8 mouse cellular contexts compared by ENCODE assay signal in the genomic region with DNA sequence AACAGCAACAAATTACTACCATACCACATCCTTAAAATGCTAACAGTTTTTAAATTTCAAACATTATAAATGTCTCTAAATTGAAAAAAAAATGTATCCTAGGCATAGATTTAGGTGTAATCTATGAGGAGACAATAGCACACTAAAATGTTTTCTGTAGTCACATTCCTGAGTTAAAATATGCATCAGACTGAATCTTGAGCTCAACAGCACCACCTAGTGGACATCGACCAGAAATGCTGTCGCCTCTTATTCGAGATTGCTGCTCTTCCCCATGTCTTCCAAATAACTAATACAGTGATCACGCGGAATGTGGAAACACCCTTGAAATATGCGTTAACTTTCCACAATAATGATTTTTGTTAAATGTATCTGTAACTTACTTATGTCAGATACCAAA. TPM values are rescaled to one million over a fixed set of nuclear protein-coding genes. Genes with fewer than 3 reads are reported as not detected.
DNase-seq lines count a peak whose midpoint lies in the region; ATAC-seq and TF ChIP-seq lines count a peak whose summit lies in the region.

No protein-coding gene starts in this region.

- H3K4me1 ChIP-seq in midbrain, embryonic 10.5 days: no peaks in the 10 kb centered on the region
- H3K4me1 ChIP-seq in midbrain, embryonic 16.5 days (ENCODE audit: control insufficient read depth, insufficient read depth, low read length): no peaks in the 10 kb centered on the region
- no peaks in the 10 kb centered on the region for H3K4me1 ChIP-seq in forebrain, embryonic 14.5 days (ENCODE audit: control insufficient read depth, insufficient read depth, low read length)

- H3K36me3 ChIP-seq in midbrain, embryonic 10.5 days: no peaks in the 10 kb centered on the region
- no peaks in the 10 kb centered on the region for H3K36me3 ChIP-seq in midbrain, embryonic 16.5 days (ENCODE audit: control insufficient read depth, insufficient read depth, low read length)
- H3K36me3 ChIP-seq in forebrain, embryonic 14.5 days (ENCODE audit: control insufficient read depth, insufficient read depth, low read length): no peaks in the 10 kb centered on the region
- H3K36me3 ChIP-seq in myocyte (ENCODE audit: control insufficient read depth, insufficient read depth): no peaks in the 10 kb centered on the region

- no peak overlapping the region for H3ac ChIP-seq in myocyte (ENCODE audit: control insufficient read depth, insufficient read length)

- H3K9me3 ChIP-seq in midbrain, embryonic 10.5 days (replicated peaks): no peaks in the 10 kb centered on the region
- H3K9me3 ChIP-seq in midbrain, embryonic 16.5 days (replicated peaks; ENCODE audit: control insufficient read depth, low read length, poor library complexity, severe bottlenecking): no peaks in the 10 kb centered on the region
- no peaks in the 10 kb centered on the region for H3K9me3 ChIP-seq in forebrain, embryonic 14.5 days (replicated peaks; ENCODE audit: control insufficient read depth, low read length)

- H3K9ac ChIP-seq in midbrain, embryonic 16.5 days (ENCODE audit: low read depth, low read length): no peak overlapping the region
- H3K9ac ChIP-seq in forebrain, embryonic 14.5 days (ENCODE audit: low read length): no peak overlapping the region

- no peak for ATAC-seq in midbrain, embryonic 16.5 days
- ATAC-seq in forebrain, embryonic 14.5 days: peak; percentile 55; the same call in 1 of the 2 replicates

- peaks cover 12% of the 10 kb centered on the region for H3K27me3 ChIP-seq in midbrain, embryonic 10.5 days (ENCODE audit: low read depth, poor library complexity, severe bottlenecking)
- H3K27me3 ChIP-seq in midbrain, embryonic 16.5 days (ENCODE audit: control insufficient read depth, insufficient read depth, low read depth, low read length): no peaks in the 10 kb centered on the region
- no peaks in the 10 kb centered on the region for H3K27me3 ChIP-seq in forebrain, embryonic 14.5 days (replicated peaks; ENCODE audit: control insufficient read depth, insufficient read depth, low read length)
- no peaks in the 10 kb centered on the region for H3K27me3 ChIP-seq in myocyte (ENCODE audit: control insufficient read depth, insufficient read depth, insufficient read length)

- no peaks in the 10 kb centered on the region for H3K79me2 ChIP-seq in myocyte (ENCODE audit: control insufficient read depth, insufficient read depth)

- no peak for TF ChIP-seq POLR2A in myocyte (IDR thresholded peaks at IDR 0.05; ENCODE audit: insufficient read length, low read depth)

- 17% methylated on average over 6 of the region's 6 CpGs for WGBS in midbrain, embryonic 10.5 days
- 16% methylated on average over 6 of the region's 6 CpGs for WGBS in midbrain, embryonic 16.5 days
- WGBS in forebrain, embryonic 14.5 days: 13% methylated on average over 6 of the region's 6 CpGs

- H3K4me2 ChIP-seq in midbrain, embryonic 16.5 days (ENCODE audit: low read length): no peak overlapping the region
- no peak overlapping the region for H3K4me2 ChIP-seq in forebrain, embryonic 14.5 days (ENCODE audit: low read length)
- H3K4me2 ChIP-seq in myocyte (ENCODE audit: low read depth): peak overlapping the region; percentile 79

- H3K27ac ChIP-seq in midbrain, embryonic 10.5 days (replicated peaks): no peak overlapping the region
- no peak overlapping the region for H3K27ac ChIP-seq in midbrain, embryonic 16.5 days (ENCODE audit: low read length)
- no peak overlapping the region for H3K27ac ChIP-seq in forebrain, embryonic 14.5 days (ENCODE audit: low read depth, low read length)
- no peak overlapping the region for H3K27ac ChIP-seq in layer of hippocampus, adult 2 months

- H3K4me3 ChIP-seq in midbrain, embryonic 10.5 days: no peak overlapping the region
- no peak overlapping the region for H3K4me3 ChIP-seq in midbrain, embryonic 16.5 days (ENCODE audit: low read depth, low read length)
- no peak overlapping the region for H3K4me3 ChIP-seq in forebrain, embryonic 14.5 days (ENCODE audit: low read depth, low read length)
- no peak overlapping the region for H3K4me3 ChIP-seq in layer of hippocampus, adult 2 months
- peak overlapping the region; percentile 4 for H3K4me3 ChIP-seq in myocyte

- peak; percentile 46 for DNase-seq in midbrain, embryonic 10.5 days (ENCODE audit: low spot score)
- peak; percentile 77 for DNase-seq in MN1 (ENCODE audit: low spot score)
- peak; percentile 62 for DNase-seq in c-Kit-positive CD71-positive TER-119-positive erythroid progenitor cells, embryonic 14.5 days (ENCODE audit: low spot score)
- DNase-seq in forebrain, embryonic 14.5 days (ENCODE audit: low spot score): peak; percentile 88
- peak; percentile 50 to 76 for DNase-seq in layer of hippocampus, adult 2 months (ENCODE audit: low spot score in 2 of 2)
- no peak for DNase-seq in ovary, postnatal 10 days (ENCODE audit: low spot score)

- TF ChIP-seq CTCF in layer of hippocampus, adult 2 months (conservative IDR thresholded peaks at IDR 0.05): peak; percentile 99

TF ChIP-seq in myocyte, 11 proteins besides CTCF, POLR2A, EP300 and RAD21:
- no peak for TF ChIP-seq MYOG (IDR thresholded peaks at IDR 0.05; ENCODE audit: control insufficient read depth in 1 of 3, insufficient read depth in 1 of 3, insufficient read length in 2 of 3, low read depth in 2 of 3)

RNA-seq across cellular contexts. Expression of a gene that starts 36.3 kb away (rescaled TPM):
- 3.7 and 7.1 TPM in 2 replicates for polyA plus RNA-seq in midbrain, embryonic 10.5 days (2016; fragmentation: Nextera tagmentation; extraction: Ambion mirVana)
- 4.9 and 6.0 TPM in 2 replicates for polyA plus RNA-seq in midbrain, embryonic 16.5 days (2015; fragmentation: Nextera tagmentation; extraction: Ambion mirVana)
- polyA plus RNA-seq in forebrain, embryonic 14.5 days (2014; fragmentation: Nextera tagmentation; extraction: Ambion mirVana): 4.0 and 5.2 TPM in 2 replicates
- total RNA-seq in layer of hippocampus, adult 2 months (2021): 1 to 10 TPM; 1.5 to 1.7 TPM
- 144 TPM for polyA plus RNA-seq in myocyte (2012; fragmentation: generic; extraction: Trizol)

RNA-seq across cellular contexts. Expression of a gene that starts 36.7 kb away (rescaled TPM):
- polyA plus RNA-seq in midbrain, embryonic 10.5 days (2016; fragmentation: Nextera tagmentation; extraction: Ambion mirVana): 90.3 and 95.5 TPM in 2 replicates
- polyA plus RNA-seq in midbrain, embryonic 16.5 days (2015; fragmentation: Nextera tagmentation; extraction: Ambion mirVana): 50.4 and 52.7 TPM in 2 replicates
- polyA plus RNA-seq in forebrain, embryonic 14.5 days (2014; fragmentation: Nextera tagmentation; extraction: Ambion mirVana): 60.8 and 66.8 TPM in 2 replicates
- total RNA-seq in layer of hippocampus, adult 2 months (2021): 10 to 100 TPM; 44.9 to 47.1 TPM
- 18.3 TPM for polyA plus RNA-seq in myocyte (2012; fragmentation: generic; extraction: Trizol)

Comparison
In these comparisons a context has a peak if more than half of its experiments do, and no peak if none do; other contexts are left out.
1. RNA of a gene that starts 36.3 kb away (polyA plus RNA-seq): 144 TPM in myocyte (single experiment); 4.0 to 5.2 TPM in forebrain, embryonic 14.5 days, 4.9 to 6.0 TPM in midbrain, embryonic 16.5 days and 3.7 to 7.1 TPM in midbrain, embryonic 10.5 days; every median in the first group is over 10 times any median in the second.